Mouse (Mus musculus): ENCODE data around the gene Epha10.

- no peak for TF ChIP-seq CTCF (IDR thresholded peaks at IDR 0.05; ENCODE audit: low read depth)
- TF ChIP-seq EP300 (IDR thresholded peaks at IDR 0.05; ENCODE audit: low read depth), result no peak
These were observed 24.4 kb upstream of the Epha10 start for GRCm38 (mm10) chr4:124856294-124856693.
